Mouse (Mus musculus): ENCODE results near the gene Neu1.
"Not testable (repeated sequence)": the region's sequence is repeated elsewhere in the genome, so short reads cannot be mapped to it uniquely, and the experiment has no call there.

DNA sequence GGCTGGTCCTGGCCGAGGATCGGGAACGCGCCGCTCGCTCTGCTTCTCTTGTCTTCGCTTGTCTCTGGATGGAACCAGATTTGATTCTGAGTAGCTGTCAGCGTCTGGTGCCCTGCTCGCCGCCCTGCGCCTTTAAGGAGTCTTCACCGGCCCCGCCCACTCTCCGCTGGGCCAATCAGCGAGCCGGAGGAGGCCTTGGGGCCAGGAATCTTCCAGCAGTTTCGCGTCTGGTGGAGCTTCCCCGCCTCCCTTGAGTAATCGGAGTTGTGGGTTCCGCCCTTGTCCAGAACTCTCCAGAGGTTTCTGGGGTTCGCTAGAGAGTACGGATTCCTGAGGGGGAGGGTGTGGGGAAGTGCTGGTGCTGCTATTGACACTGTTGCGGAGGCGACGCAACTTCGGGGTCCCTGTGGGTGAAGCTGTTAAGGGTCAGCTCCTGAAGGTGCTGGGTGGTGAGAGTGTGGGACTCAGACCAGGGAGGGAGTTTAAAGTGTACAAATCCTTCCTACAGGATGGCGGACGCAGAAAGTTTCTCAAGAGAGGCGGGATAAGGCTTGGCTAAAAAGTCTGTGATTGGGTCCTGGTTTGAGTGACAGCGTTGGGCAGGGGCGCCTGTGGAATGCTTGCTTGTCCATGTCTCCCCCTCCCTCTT lies 28.2 kb downstream of the Neu1 start, which contains the start of gene Hspa1b:
- TF ChIP-seq CTCF (IDR thresholded peaks at IDR 0.05; ENCODE audit: low read depth, low read length); GATA1 (IDR thresholded peaks at IDR 0.05; ENCODE audit: borderline replicate concordance, low read length); POLR2AphosphoS5 (IDR thresholded peaks at IDR 0.05; ENCODE audit: insufficient replicate concordance, low read depth, low read length); TAL1 (conservative IDR thresholded peaks at IDR 0.05; ENCODE audit: low read depth, low read length): not testable (repeated sequence)
